Mouse (Mus musculus) frontal cortex, postnatal 25 days (tissue): ENCODE results near the gene Slc15a1.
"Not testable (repeated sequence)": the region's sequence is repeated elsewhere in the genome, so short reads cannot be mapped to it uniquely, and the experiment has no call there.

ENCODE experiments used
- DNase-seq, 2 experiments: peaks; one replicate each; pipeline ENCODE4 v3.0.0; 2022; ENCODE audit warnings: low spot score in 2 of 2

Slc15a1 gene

DNA sequence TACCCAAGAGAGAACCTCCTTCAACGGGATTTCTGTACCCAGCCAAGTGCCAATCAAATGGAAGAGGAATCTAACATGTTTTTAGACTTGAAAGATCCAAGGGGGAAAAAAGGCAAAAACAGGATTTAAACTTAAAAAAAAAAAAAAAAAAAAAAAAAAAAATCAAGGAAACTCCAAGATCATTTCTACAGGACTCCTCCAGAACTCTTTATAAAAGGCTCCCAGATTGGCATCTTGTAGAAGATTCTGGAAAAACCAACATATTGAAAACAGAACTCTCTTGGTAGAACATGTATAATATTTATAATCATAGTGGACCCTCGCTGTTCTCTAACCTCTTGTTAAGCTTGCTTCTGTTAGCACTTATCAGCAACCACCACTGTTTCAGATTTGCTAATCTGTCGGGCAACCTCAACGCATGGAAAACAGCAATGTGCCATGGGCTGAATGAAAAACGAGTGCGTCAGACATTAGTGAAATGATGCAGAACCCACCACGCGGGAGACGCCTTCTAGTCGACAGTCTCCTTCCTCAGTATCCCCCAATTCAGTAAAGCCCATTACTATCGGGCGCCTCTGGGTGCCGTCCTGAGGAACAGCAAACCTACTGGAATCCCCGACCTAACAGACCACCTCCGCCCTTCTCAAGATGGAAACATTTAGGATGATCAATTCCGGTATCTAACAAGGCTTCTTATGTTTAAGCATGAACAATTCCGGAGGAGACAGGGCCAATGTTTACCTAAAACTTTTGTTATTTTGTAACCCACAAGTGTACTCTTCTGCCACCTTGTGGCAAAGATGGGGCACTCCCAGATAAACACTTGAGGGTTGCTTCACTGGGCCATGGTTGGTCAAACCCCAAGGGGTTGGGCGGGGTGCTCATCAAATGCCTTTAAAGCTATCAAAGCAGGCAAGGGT, 54.3 kb downstream of the Slc15a1 start:
- DNase-seq, result peak; percentile 9 to 30

- no peak for DNase-seq
These were observed 58.1 kb downstream of the Slc15a1 start for GRCm38 (mm10) chr14:121446951-121447350.

- peak; percentile 23 to 28 for DNase-seq
These were observed 59.9 kb downstream of the Slc15a1 start for GRCm38 (mm10) chr14:121445194-121445593.

DNA sequence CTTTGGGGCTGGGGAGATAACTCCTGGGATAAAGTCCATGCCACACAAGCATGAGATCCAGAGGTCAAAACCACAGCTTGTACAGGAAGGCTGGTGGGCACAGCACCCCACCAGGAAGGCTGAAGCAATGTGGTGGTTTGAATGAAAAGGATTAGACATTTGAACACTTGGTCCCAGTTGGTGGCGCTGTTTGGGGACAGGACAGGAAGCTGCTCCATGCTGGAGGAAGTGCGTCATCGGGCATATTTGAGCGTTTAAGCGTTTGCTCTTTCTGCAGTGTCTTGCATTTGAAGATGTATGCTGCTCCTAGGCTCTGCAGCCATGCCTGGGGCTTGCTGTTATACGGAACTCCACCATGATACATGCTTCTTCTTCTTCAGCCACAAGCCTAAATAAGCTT, 64.2 kb downstream of the Slc15a1 start:
- DNase-seq, result no peak

- DNase-seq, result no peak
These were observed 68.0 kb downstream of the Slc15a1 start for GRCm38 (mm10) chr14:121437026-121437425.

DNA sequence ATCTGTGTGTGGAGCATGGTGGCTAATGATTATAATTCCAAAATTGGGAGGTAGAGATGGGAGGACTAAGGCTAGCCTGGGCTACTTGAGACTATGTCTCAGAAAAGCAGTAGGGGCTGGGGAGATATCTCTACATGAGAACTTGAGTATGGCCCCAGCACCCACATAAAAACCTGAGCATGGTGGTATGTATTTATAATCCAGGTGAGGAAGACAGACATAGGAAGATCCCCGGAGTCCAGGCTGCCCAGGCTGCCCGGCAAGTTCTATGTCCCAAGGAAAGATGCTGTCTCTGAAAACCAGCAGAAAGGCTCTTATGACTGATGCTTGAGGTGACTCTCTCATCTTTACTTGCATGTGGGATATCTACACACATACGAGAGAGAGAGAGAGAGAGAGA, 68.6 kb downstream of the Slc15a1 start:
- DNase-seq, result no peak

DNA sequence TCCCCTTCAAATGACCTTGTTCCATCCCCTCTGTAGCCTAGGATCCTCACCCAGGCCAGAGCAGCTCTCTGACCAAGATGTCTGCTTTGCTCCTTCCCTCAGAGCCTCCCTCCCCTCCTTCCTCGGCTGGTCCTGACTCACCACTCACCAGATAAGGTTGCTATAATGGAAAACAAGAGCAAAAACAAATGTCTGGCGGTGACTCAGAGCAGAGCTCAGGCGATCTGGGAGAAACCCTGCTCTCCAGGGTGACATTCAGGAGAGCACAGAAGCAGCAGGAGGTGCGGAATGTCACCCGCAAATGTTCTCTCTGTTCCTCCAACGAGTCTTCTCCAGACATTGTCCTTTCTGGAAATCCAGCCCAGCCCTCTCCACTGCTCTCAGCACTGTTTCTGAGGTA, 69.3 kb downstream of the Slc15a1 start:
- no peak for DNase-seq

DNA sequence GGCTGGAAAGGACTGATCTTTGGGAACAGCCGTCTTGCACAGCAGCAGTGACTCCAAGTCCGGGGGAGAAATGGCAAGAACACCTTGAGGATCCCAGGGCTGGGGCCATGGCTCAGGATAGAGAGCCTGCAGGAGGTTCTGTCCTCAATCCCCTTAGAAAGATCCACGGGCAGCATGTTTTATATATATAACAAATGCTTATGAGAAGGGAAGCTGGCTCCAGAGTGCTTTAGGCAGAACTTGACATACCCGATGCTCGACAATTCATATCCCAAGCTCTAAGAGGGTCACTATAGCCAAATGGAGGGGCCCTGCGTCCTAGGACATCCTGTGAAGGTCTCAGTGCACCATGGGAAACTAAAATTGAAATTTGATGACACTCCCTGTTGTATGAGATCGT, 73.8 kb downstream of the Slc15a1 start:
- DNase-seq, result no peak

GRCm38 (mm10) chr14:121429854-121430535, 75.1 kb downstream of the Slc15a1 start:
- no peak for DNase-seq

DNA sequence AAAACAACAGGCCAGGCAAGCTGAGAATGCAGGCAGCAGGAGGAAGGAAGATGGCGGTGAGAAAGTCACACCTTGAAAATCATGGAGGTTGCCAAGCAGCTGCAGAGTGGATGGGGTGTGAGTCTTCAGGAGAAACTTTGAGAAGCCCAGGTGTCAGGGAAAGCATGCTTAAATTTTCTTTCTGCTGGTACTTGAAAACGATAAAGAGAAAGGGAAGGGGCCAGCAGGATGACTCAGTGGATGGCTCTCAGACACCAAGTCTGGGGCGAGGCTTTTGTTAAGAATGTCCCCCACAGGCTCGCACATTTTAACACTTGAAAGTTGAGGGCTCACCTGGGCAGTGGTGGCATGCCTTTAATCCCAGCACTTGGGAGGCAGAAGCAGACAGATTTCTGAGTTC, 76.9 kb downstream of the Slc15a1 start:
- no peak for DNase-seq

DNA sequence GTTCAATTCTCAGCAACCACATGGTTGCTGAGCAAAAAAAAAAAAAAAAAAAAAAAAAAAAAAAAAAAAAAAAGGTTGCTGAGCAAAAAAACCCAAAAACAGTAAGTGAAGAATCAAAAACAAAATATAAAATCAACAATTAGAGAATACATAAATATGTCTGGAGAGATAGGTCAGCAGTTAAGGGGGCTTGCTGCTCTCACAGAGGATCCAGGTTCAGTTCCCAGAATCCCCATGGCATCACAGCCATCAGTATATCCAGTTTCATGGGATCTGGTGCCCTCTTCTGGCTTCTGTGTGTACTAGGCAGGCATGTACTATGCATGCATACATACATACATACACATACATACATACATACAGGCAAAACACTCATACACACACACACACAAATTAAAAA, 78.3 kb downstream of the Slc15a1 start:
- DNase-seq, result no peak

DNA sequence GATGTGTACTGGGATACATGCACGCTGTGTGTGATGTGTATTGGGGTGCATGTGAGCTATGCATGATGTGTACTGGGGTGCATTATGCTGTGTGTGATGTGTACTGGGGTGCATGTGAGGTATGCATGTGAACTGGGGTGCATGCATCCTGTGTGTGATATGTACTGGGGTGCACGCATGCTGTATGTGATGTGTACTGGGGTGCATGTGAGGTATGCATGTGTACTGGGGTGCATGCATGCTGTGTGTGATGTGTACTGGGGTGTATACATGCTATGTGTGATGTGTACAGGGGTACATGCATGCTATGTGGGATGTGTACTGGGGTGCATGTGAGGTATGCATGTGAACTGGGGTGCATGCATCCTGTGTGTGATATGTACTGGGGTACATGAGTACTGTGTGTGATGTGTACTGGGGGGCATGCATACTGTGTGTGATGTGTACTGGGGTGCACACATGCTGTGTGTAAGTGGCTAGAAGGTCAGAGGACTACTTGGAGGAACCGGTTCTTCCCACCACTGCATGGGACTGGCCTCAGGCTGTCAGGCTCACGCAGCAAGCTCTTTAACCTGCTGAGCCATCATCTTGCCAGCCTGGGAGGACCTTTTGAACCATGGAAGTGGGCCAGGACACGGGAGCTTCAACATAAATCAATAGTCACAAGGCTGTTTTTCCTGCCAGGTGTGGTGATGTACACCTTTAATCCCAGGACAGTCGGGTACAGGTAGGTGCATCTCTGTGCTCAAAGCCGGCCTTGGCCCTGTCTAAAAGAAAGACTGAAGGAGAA, 79.9 kb downstream of the Slc15a1 start:
- no peak for DNase-seq

DNA sequence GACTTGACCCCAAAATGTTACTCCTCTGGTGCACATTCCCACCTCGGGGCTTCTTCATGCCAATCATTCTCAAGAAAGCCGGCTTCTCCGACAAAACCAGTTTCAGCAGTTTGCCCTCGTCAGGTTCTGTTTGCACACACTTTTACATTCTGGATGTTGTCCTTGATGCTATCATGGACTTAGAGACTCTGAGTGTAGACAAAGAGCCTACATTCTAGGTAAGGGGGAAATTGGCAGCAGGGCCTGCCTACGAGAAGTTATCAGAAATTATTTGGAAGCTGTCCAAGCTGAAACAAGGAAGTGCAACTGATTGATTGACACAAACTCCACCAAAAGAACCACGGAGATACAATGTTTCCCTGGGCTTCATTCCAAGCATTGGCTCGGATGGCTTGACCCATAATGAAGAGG, 81.7 kb downstream of the Slc15a1 start:
- DNase-seq, result no peak

DNA sequence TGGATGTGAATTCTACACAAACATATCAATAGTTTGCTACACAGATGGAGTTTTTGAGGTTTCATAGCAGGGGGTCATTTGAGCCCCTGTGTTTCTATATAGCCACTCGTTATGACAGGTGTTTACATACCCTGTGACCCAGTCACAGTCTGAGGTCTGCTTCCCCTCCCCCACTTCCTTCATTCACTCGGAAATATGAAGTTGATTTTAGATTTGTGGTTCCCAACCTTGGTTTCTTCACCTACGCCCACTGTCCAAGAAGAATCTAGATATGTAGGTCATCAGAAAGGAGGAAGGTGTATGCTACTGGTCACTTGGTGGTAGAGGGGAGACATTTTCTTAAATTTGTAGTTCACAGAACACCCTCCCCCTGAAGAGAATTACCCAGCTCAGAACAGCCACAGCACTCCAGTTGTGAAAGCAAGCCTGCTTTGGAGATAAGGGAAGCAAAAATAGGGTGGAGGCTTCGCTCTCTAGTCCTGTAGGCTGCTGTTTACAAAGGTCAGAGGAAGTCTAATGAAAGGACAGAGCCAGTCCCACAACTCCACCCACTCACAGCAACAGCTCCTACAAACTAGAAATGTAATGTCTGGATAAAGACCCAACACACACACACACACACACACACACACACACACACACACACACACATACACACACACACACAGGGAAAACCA, 82.2 kb downstream of the Slc15a1 start:
- DNase-seq, result no peak

GRCm38 (mm10) chr14:121422000-121422399, 83.1 kb downstream of the Slc15a1 start:
- no peak for DNase-seq

- no peak for DNase-seq
These were observed 87.5 kb downstream of the Slc15a1 start for GRCm38 (mm10) chr14:121417594-121417993.

GRCm38 (mm10) chr14:121416626-121417319, 88.3 kb downstream of the Slc15a1 start:
- DNase-seq, result no peak

GRCm38 (mm10) chr14:121414635-121415241, 90.3 kb downstream of the Slc15a1 start:
- DNase-seq, result no peak

GRCm38 (mm10) chr14:121413726-121414125, 91.3 kb downstream of the Slc15a1 start:
- DNase-seq, result not testable (repeated sequence)
